Mouse (Mus musculus) C2C12 (cell line): ENCODE data around the gene Hs6st1. TPM values are rescaled to one million over a fixed set of nuclear protein-coding genes. Genes with fewer than 3 reads are reported as not detected.

Experiments used
- H3K27me3 ChIP-seq: one replicate; pipeline ENCODE4 v1.6.1; 2011; ENCODE audit not compliant: control insufficient read depth, insufficient read depth, insufficient read length
- H3K36me3 ChIP-seq: one replicate; pipeline ENCODE4 v1.6.1; 2011; ENCODE audit not compliant: control insufficient read depth, insufficient read depth
- H3K4me3 ChIP-seq: one replicate; pipeline ENCODE4 v1.5.1; 2011; ENCODE audit warnings: mild to moderate bottlenecking, control low read depth; ENCODE audit not compliant: poor library complexity, insufficient read depth, severe bottlenecking
- H3K79me2 ChIP-seq: one replicate; pipeline ENCODE4 v1.6.1; 2011; ENCODE audit not compliant: control insufficient read depth, insufficient read depth
- H3K79me3 ChIP-seq: one replicate; pipeline ENCODE4 v1.6.1; 2011; ENCODE audit warnings: low read depth, control low read depth
- H3ac ChIP-seq: one replicate; pipeline ENCODE3; 2011; ENCODE audit warnings: low read depth; ENCODE audit not compliant: control insufficient read depth, insufficient read length
- CEBPB ChIP-seq: IDR thresholded peaks from one replicate; pipeline ENCODE4 v1.6.1; 2011; ENCODE audit warnings: low read depth, mild to moderate bottlenecking, control low read depth, moderate library complexity
- CTCF ChIP-seq: IDR thresholded peaks from one replicate; pipeline ENCODE4 v1.5.1; 2011; ENCODE audit not compliant: control insufficient read depth, insufficient read depth, insufficient read length
- FOSL1 ChIP-seq: IDR thresholded peaks from one replicate; pipeline ENCODE4 v1.8.0; 2011; ENCODE audit warnings: mild to moderate bottlenecking, low read length; ENCODE audit not compliant: poor library complexity, insufficient read depth, severe bottlenecking
- MAX ChIP-seq: IDR thresholded peaks from one replicate; pipeline ENCODE4 v1.6.1; 2011; ENCODE audit warnings: mild to moderate bottlenecking, control low read depth
- MYOD1 ChIP-seq: IDR thresholded peaks from one replicate; pipeline ENCODE4 v1.6.1; 2011; ENCODE audit warnings: low read depth; ENCODE audit not compliant: control insufficient read depth, insufficient read length
- MYOG ChIP-seq: IDR thresholded peaks from one replicate; pipeline ENCODE4 v1.6.1; 2011; ENCODE audit not compliant: control insufficient read depth, insufficient read length; ENCODE audit errors: extremely low read depth
- USF1 ChIP-seq: IDR thresholded peaks from one replicate; pipeline ENCODE4 v1.6.1; 2011; ENCODE audit warnings: low read depth, mild to moderate bottlenecking, control low read depth, moderate library complexity
- polyA plus RNA-seq: library from polyadenylated mRNA; unstranded; fragments of >200 nt; fragmentation: generic; extraction: Trizol; gene quantifications from one replicate; pipeline ENCODE4 v1.2.1, GENCODE M21; 2012; ENCODE audit warnings: missing spikeins

The Hs6st1 gene
- polyA plus RNA-seq, 1 experiment, result 45.0 TPM

GRCm38 (mm10) chr1:36063641-36063955 is 4.6 kb upstream of the Hs6st1 start:
- Histone ChIP-seq H3K79me2 (peaks cover 2% of the 10 kb centered on the region), H3K79me3 (peaks cover under 1% of the 10 kb centered on the region), H3K36me3 (no peaks in the 10 kb centered on the region), H3K4me3 (no peak overlapping the region), H3ac (no peak overlapping the region), H3K27me3 (no peaks in the 10 kb centered on the region)
- no peak for TF ChIP-seq FOSL1
- no peak for TF ChIP-seq USF1
- TF ChIP-seq MAX, result no peak
- TF ChIP-seq MYOD1, result no peak
- no peak for TF ChIP-seq CTCF
- TF ChIP-seq CEBPB, result no peak
- no peak for TF ChIP-seq MYOG

GRCm38 (mm10) chr1:36064223-36064622 is 4.0 kb upstream of the Hs6st1 start:
- Histone ChIP-seq H3ac (no peak overlapping the region), H3K4me3 (no peak overlapping the region)
- TF ChIP-seq CTCF, result no peak
- no peak for TF ChIP-seq MYOG
- no peak for TF ChIP-seq MYOD1
- TF ChIP-seq CEBPB, result no peak
- TF ChIP-seq USF1, result no peak
- TF ChIP-seq MAX, result no peak
- TF ChIP-seq FOSL1, result no peak

GRCm38 (mm10) chr1:36064861-36065760 is 3.1 kb upstream of the Hs6st1 start:
- no peak for TF ChIP-seq MYOG
- TF ChIP-seq CTCF, result peak; percentile 83
- no peak for TF ChIP-seq MYOD1
- TF ChIP-seq FOSL1, result no peak
- no peak for TF ChIP-seq CEBPB
- no peak for TF ChIP-seq USF1
- TF ChIP-seq MAX, result peak; percentile 52
- peaks cover 17% of the 10 kb centered on the region for H3K79me2 ChIP-seq

More at GRCm38 (mm10) chr1:36064223-36064622, 4.0 kb upstream of the Hs6st1 start:
- H3K79me2 ChIP-seq, result peaks cover 8% of the 10 kb centered on the region
- H3K79me3 ChIP-seq, result peaks cover 7% of the 10 kb centered on the region
- H3K27me3 ChIP-seq, result no peaks in the 10 kb centered on the region
- no peaks in the 10 kb centered on the region for H3K36me3 ChIP-seq

GRCm38 (mm10) chr1:36065761-36066150 is 2.4 kb upstream of the Hs6st1 start:
- Histone ChIP-seq H3K79me3 (peaks cover 22% of the 10 kb centered on the region), H3K36me3 (no peaks in the 10 kb centered on the region), H3K27me3 (no peaks in the 10 kb centered on the region), H3K4me3 (no peak overlapping the region), H3ac (no peak overlapping the region), H3K79me2 (peaks cover 23% of the 10 kb centered on the region)
- TF ChIP-seq CTCF (no peak), FOSL1 (no peak), MAX (no peak), MYOD1 (no peak), USF1 (no peak), CEBPB (no peak), MYOG (no peak)

More at GRCm38 (mm10) chr1:36064861-36065760, 3.1 kb upstream of the Hs6st1 start:
- Histone ChIP-seq H3K79me3 (peaks cover 16% of the 10 kb centered on the region), H3ac (peak overlapping the region; percentile 50), H3K36me3 (no peaks in the 10 kb centered on the region), H3K4me3 (no peak overlapping the region), H3K27me3 (no peaks in the 10 kb centered on the region)

GRCm38 (mm10) chr1:36066216-36066980 is 1.8 kb upstream of the Hs6st1 start:
- peaks cover 30% of the 10 kb centered on the region for H3K79me2 ChIP-seq
- peaks cover 25% of the 10 kb centered on the region for H3K79me3 ChIP-seq
- H3K4me3 ChIP-seq, result no peak overlapping the region
- no peak for TF ChIP-seq FOSL1
- no peak overlapping the region for H3ac ChIP-seq
- no peaks in the 10 kb centered on the region for H3K27me3 ChIP-seq
- H3K36me3 ChIP-seq, result no peaks in the 10 kb centered on the region

- Histone ChIP-seq H3ac (no peak overlapping the region), H3K79me3 (peaks cover 32% of the 10 kb centered on the region), H3K36me3 (no peaks in the 10 kb centered on the region), H3K79me2 (peaks cover 38% of the 10 kb centered on the region), H3K4me3 (no peak overlapping the region), H3K27me3 (no peaks in the 10 kb centered on the region)
- TF ChIP-seq MYOG (no peak), MYOD1 (no peak), CEBPB (no peak), FOSL1 (no peak), MAX (no peak), USF1 (no peak), CTCF (no peak)
Observed at GRCm38 (mm10) chr1:36067201-36067600, 999 bp upstream of the Hs6st1 start.
